Mouse (Mus musculus): Measurements from ENCODE around the gene Gm9376. TPM values are rescaled to one million over a fixed set of nuclear protein-coding genes. Genes with fewer than 3 reads are reported as not detected.
A peak's percentile ranks its signal among the peaks of the same experiment; 100 is the strongest.

Gm9376 gene
- not detected in 2 replicates for polyA plus RNA-seq (2012; rRNA removed)
- not detected in 2 replicates for polyA plus RNA-seq (2014; fragmentation: Nextera tagmentation; extraction: Ambion mirVana)

DNA sequence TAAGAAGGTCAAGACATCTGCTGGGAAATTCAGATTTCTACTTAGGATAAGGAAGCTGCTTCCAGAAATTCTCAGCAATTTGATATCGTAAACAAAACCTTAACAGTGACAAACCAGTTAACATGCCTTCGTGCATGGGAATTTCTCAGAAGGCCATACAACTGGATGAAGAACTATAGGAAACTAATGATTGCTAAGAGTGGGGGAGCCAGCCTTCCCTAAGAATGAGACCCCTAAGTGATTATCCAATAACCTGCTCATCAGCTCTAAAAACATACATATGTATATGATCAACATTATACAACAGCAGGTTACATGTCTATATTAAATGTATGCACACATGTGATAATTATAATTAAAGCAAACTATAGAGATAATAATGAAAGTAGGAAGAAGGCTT, at the start of gene Gm9376:
Gene Gm9376, plus strand, starts transcription at position 301 of the 400 bp plus-strand sequence.
- Histone ChIP-seq H3K9me3 (ENCODE audit: control insufficient read depth, low read length) (no peaks in the 10 kb centered on the region), H3K4me1 (replicated peaks; ENCODE audit: control insufficient read depth in 2 of 2, insufficient read depth in 2 of 2, low read length in 1 of 2) (no peaks in the 10 kb centered on the region), H3K9ac (replicated peaks) (no peak within 1 kb of the TSS), H3K27ac (no peak within 1 kb of the TSS), H3K4me3 (ENCODE audit: insufficient read depth in 1 of 2, low read depth in 2 of 2, low read length in 2 of 2) (no peak within 1 kb of the TSS), H3K27me3 (ENCODE audit: control insufficient read depth, insufficient read depth, low read length) (no peaks in the 10 kb centered on the region), H3K36me3 (replicated peaks; ENCODE audit: control insufficient read depth, insufficient read depth, low read depth) (no peaks in the 10 kb centered on the region), H3K4me2 (ENCODE audit: low read depth) (no peak within 1 kb of the TSS)
- DNase-seq (ENCODE audit: low read depth in 3 of 3, low spot score in 3 of 3) (no peak), ATAC-seq (ENCODE audit: insufficient read depth) (no peak)
- no peak for TF ChIP-seq EP300 (IDR thresholded peaks at IDR 0.05; ENCODE audit: low read depth)
- TF ChIP-seq CTCF (IDR thresholded peaks at IDR 0.05; ENCODE audit: low read depth) = no peak
- 79% methylated on average over 2 of the region's 2 CpGs for WGBS (ENCODE audit: insufficient replicate concordance)

DNA sequence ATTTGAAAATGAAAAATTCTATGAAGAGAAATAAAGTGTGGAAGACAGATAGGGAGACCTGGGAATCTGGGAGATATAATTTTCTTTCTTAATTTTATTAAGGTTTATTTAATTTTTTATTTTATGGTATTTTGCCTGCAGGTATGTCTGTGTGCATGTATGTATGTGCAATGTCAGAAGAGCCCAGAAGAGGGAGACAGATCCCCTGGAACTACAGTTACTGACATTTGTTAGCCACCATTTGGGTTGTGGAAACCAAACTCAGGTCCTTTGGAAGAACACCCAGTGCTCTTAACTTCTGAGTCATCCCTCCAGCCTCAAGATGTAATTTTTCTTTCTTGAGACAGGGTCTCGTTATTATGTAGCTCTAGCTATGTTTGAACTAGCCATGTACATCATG, 45.9 kb upstream of the Gm9376 start:
- H3K9ac ChIP-seq (replicated peaks) = no peak overlapping the region
- no peak for ATAC-seq (ENCODE audit: insufficient read depth)
- H3K27ac ChIP-seq = no peak overlapping the region
- no peak overlapping the region for H3K4me2 ChIP-seq (ENCODE audit: low read depth)
- H3K27me3 ChIP-seq (ENCODE audit: control insufficient read depth, insufficient read depth, low read length) = peaks cover 24% of the 10 kb centered on the region
- no peak for DNase-seq (ENCODE audit: low read depth in 3 of 3, low spot score in 3 of 3)
- H3K4me3 ChIP-seq (ENCODE audit: insufficient read depth in 1 of 2, low read depth in 2 of 2, low read length in 2 of 2) = no peak overlapping the region
- H3K36me3 ChIP-seq (replicated peaks; ENCODE audit: control insufficient read depth, insufficient read depth, low read depth) = no peaks in the 10 kb centered on the region
- 50% methylated on average over 1 of the region's 1 CpGs for WGBS (ENCODE audit: insufficient replicate concordance)
- H3K4me1 ChIP-seq (replicated peaks; ENCODE audit: control insufficient read depth in 2 of 2, insufficient read depth in 2 of 2, low read length in 1 of 2) = no peaks in the 10 kb centered on the region
- no peaks in the 10 kb centered on the region for H3K9me3 ChIP-seq (ENCODE audit: control insufficient read depth, low read length)
- no peak for TF ChIP-seq EP300 (IDR thresholded peaks at IDR 0.05; ENCODE audit: low read depth)
- TF ChIP-seq CTCF (IDR thresholded peaks at IDR 0.05; ENCODE audit: low read depth) = peak; percentile 34; the same call in 1 of the 2 replicates

DNA sequence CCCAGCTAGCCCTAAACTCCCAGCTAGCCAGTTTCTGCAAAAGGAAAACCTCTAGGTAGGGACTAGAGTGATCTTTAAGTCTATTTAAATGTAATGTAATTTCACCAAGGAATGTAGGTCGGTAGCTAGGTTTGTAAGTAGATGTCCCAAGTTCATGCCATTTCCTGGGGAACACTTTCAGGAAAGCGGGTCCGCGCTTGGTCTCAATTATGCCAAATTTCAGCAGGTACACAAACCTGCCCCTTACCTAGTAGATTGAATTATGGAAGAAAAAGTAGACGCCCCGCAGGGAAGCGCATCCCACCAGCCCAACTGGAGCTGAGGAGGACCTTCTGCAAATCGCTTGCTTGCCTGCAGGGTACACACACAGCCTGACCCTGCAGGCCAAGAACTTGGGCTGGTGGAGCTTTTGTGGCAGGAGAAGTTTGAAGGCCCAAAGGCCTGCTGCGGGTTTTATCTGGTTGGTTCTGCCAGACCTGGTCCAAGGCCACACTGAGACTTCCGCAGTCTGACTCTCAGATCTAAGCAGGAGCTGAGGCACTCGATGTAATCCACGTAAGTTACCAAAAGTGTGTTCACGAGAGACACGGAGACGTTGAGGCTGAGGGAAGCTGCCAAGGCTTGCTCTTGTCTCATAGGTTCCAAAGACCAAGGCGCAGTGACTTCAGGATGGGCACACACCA, 41.6 kb upstream of the Gm9376 start:
- no peak overlapping the region for H3K27ac ChIP-seq
- peaks cover 67% of the 10 kb centered on the region for H3K27me3 ChIP-seq (ENCODE audit: control insufficient read depth, insufficient read depth, low read length)
- ATAC-seq (ENCODE audit: insufficient read depth) = no peak
- H3K4me2 ChIP-seq (ENCODE audit: low read depth) = no peak overlapping the region
- no peak overlapping the region for H3K9ac ChIP-seq (replicated peaks)
- TF ChIP-seq EP300 (IDR thresholded peaks at IDR 0.05; ENCODE audit: low read depth) (no peak), CTCF (IDR thresholded peaks at IDR 0.05; ENCODE audit: low read depth) (no peak)
- H3K4me1 ChIP-seq (replicated peaks; ENCODE audit: control insufficient read depth in 2 of 2, insufficient read depth in 2 of 2, low read length in 1 of 2) = no peaks in the 10 kb centered on the region
- WGBS (ENCODE audit: insufficient replicate concordance) = 15% methylated on average over 16 of the region's 16 CpGs
- H3K4me3 ChIP-seq (ENCODE audit: insufficient read depth in 1 of 2, low read depth in 2 of 2, low read length in 2 of 2) = no peak overlapping the region
- no peak for DNase-seq (ENCODE audit: low read depth in 3 of 3, low spot score in 3 of 3)
- no peaks in the 10 kb centered on the region for H3K9me3 ChIP-seq (ENCODE audit: control insufficient read depth, low read length)
- H3K36me3 ChIP-seq (replicated peaks; ENCODE audit: control insufficient read depth, insufficient read depth, low read depth) = no peaks in the 10 kb centered on the region

DNA sequence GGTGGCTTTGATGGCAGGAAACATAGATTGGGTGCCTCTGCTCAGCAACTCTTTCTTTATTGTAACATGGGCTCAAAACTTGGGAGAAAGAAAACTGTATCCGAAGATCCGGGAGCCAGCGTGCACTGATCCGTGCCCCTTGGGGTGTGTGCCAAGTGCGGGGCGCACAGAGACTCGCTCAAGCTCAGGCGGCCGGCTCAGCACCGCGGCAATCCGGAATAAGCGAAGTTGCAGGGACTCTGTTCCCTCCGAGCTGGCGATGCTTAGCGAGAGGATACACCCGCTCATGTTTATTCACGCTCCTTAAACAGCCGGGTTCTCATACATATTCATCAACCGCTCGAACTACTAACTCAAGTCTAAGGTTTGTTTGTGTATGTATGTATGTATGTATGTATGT, 40.8 kb upstream of the Gm9376 start:
- Histone ChIP-seq H3K27me3 (ENCODE audit: control insufficient read depth, insufficient read depth, low read length) (peaks cover 74% of the 10 kb centered on the region), H3K4me1 (replicated peaks; ENCODE audit: control insufficient read depth in 2 of 2, insufficient read depth in 2 of 2, low read length in 1 of 2) (no peaks in the 10 kb centered on the region), H3K4me2 (ENCODE audit: low read depth) (no peak overlapping the region), H3K36me3 (replicated peaks; ENCODE audit: control insufficient read depth, insufficient read depth, low read depth) (no peaks in the 10 kb centered on the region), H3K9me3 (ENCODE audit: control insufficient read depth, low read length) (no peaks in the 10 kb centered on the region), H3K4me3 (ENCODE audit: insufficient read depth in 1 of 2, low read depth in 2 of 2, low read length in 2 of 2) (no peak overlapping the region), H3K27ac (no peak overlapping the region), H3K9ac (replicated peaks) (no peak overlapping the region)
- 2% methylated on average over 21 of the region's 21 CpGs for WGBS (ENCODE audit: insufficient replicate concordance)
- no peak for TF ChIP-seq CTCF (IDR thresholded peaks at IDR 0.05; ENCODE audit: low read depth)
- no peak for TF ChIP-seq EP300 (IDR thresholded peaks at IDR 0.05; ENCODE audit: low read depth)
- ATAC-seq (ENCODE audit: insufficient read depth) (no peak), DNase-seq (ENCODE audit: low read depth in 3 of 3, low spot score in 3 of 3) (no peak)

DNA sequence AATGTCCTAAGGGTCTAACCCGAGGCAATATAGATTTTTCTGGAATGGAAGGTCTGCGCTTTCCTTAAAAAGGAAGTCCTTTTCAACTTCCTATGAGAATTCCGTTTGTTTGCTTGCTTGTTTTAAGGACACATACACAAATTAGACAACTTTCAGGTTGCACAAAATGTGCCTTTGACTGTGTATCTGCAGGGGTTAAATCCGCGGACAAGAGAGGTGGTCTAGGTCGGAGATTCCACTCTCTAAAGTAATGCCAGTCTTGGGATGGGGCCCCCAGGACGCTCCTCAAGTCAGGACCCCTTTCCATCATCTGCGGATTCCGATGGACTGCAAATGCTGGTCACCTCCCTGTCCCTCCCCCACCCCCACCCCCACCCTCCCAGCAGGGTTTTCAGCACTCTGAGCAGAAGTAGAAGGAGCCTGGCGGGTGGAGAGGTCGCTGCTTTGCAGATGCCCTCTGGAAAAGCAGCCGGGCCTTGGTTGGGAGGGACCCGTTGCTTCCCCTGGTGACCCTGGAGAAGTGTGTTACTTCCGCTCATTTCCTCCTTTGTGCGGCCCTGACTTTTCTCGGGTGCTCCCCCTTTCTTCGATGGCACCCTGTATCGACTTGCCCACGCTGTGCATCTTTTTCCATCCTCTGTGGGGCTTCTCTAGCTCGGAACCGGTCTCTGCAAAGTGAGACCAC, 40.1 kb upstream of the Gm9376 start:
- Histone ChIP-seq H3K4me2 (ENCODE audit: low read depth) (no peak overlapping the region), H3K27me3 (ENCODE audit: control insufficient read depth, insufficient read depth, low read length) (peaks cover 81% of the 10 kb centered on the region), H3K4me1 (replicated peaks; ENCODE audit: control insufficient read depth in 2 of 2, insufficient read depth in 2 of 2, low read length in 1 of 2) (no peaks in the 10 kb centered on the region), H3K9ac (replicated peaks) (no peak overlapping the region), H3K4me3 (ENCODE audit: insufficient read depth in 1 of 2, low read depth in 2 of 2, low read length in 2 of 2) (no peak overlapping the region), H3K36me3 (replicated peaks; ENCODE audit: control insufficient read depth, insufficient read depth, low read depth) (no peaks in the 10 kb centered on the region), H3K9me3 (ENCODE audit: control insufficient read depth, low read length) (no peaks in the 10 kb centered on the region), H3K27ac (no peak overlapping the region)
- TF ChIP-seq CTCF (IDR thresholded peaks at IDR 0.05; ENCODE audit: low read depth) = no peak
- TF ChIP-seq EP300 (IDR thresholded peaks at IDR 0.05; ENCODE audit: low read depth) = no peak
- ATAC-seq (ENCODE audit: insufficient read depth) = no peak
- WGBS (ENCODE audit: insufficient replicate concordance) = 3% methylated on average over 21 of the region's 21 CpGs
- no peak for DNase-seq (ENCODE audit: low read depth in 3 of 3, low spot score in 3 of 3)

Data from liver, embryonic 14.5 days (tissue).